Mouse (Mus musculus) embryo, embryonic 9.5 days (tissue): ENCODE data around the gene Tns2.
"Not testable (repeated sequence)": the region's sequence is repeated elsewhere in the genome, so short reads cannot be mapped to it uniquely, and the experiment has no call there.

Experiments used
- DNase-seq: peaks from one replicate; pipeline ENCODE4 v3.0.0-alpha.2; 2017; ENCODE audit errors: extremely low spot score

The Tns2 gene

DNA sequence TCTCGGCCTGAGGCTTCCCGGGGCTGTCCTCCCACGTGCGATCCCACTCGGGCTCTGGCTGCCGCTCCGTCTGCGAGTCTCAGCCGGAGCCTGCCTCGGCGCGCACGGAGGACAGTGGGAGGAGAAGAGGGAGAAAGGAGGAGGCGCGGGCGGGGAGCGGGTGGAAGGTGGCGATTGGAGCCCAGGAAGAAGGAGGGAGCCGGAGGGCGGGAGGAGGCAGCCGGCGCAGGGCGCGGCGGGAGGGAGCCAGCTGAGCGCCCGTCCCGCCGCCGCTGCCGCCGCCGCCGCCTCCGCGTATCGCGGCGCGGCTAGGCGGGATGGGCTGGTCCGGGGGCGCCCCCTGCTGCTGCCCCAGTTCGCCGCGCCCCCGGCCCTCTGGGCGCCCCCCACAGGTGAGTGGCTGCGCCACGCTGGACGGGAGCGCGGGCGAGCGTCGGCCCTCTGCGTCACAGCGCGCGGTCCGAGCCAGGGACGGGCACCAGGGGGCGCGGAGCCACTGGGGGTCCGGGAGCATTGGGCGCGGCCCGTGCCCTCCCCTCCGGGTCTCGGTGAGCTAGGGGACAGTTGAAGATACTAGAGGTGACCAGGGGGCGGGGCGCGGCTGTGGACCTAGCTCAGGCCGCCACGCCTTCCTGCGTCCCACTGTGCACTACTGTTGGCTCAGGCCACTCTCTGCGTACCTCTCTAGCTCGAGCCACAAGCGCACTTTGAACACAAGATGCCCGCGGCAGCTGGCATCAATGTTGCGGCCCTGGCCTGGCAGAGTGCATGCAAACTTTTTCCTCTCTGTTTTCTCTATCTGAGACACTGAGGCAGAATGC lies at the start of gene Tns2:
Gene Tns2, plus strand, starts transcription at position 253 of the 821 bp plus-strand sequence.
- DNase-seq = peak; percentile 80

GRCm38 (mm10) chr15:102051920-102052683 lies 48.1 kb upstream of the Tns2 start:
- DNase-seq = peak; percentile 81

DNA sequence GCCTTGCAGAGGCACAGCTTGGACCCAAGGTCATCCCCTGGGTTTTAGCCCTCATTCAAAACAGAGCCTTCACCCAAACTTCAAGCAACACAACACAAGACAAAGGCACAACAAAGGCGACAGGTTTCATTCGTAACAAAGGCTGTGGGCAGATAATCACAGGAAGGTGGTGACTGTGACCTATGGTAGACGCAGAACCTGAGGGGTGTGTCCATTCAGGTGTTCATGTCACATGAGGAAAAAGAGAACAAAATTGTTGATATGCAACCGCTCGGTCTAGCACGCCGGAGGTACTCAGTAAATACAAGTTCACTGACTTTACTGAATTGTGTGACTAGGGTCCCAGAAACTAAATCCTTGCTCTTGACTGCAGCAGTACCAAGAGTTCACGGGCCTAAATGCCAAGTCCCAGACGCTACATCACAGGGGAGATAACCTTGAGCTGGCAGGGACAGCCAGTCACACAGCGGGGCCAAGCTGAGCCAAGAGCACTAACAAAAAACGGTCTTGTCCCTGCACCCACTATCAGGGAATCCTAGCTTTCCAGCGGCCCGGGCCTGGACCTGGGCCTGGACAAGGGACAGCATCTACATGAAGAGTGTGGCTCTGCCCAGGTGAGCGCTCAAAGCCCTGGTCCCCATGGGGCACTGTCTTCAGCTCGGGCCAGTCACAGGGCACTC lies 43.6 kb upstream of the Tns2 start:
- DNase-seq = no peak

- peak; percentile 89 for DNase-seq
Observed at GRCm38 (mm10) chr15:102065661-102066325, 34.4 kb upstream of the Tns2 start.

DNA sequence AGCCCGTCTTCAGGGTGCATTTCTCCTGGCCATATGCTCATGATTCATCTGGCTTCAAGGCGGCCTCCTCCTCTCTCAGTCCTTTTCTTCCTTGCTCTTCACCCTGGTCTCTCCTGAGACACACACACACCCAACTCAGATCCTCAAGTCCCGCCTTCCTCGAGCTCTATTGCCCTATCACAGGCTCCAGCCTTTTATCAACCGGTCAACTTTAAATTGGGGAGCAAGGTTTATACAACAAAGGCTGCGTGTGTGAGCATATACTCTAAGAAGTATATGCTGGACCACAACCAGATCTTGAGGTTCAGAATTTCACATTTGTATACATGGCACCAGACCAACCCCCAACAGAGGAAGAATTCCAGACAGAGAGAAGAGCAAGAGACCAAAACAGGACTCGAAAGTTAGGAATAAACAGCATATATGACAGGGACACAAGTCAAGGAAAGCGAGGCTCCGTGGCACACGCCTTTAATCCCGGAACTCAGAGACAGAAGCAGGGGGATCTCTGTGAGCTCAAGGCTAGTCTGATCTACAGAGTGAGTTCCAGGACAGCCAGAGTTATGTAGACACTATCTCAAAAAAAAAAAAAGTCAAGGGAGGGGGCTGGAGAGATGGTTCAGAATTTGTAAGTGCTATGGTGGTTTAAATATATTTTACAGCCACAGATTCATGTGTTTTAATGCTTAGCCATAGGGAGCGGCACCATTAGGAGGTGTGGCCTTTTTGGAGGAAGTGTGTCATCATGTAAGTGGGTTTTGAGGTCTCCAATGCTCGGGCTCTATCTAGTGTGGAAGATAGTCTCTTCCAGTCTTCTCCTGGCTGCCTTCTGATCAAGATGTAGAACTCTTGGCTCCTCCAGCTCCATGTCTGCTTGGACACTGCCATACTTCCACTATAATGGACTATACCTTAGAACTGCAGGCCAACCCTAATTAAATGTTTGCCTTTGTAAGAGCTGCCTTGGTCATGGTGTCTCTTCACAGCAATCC lies 29.4 kb upstream of the Tns2 start:
- no peak for DNase-seq

DNA sequence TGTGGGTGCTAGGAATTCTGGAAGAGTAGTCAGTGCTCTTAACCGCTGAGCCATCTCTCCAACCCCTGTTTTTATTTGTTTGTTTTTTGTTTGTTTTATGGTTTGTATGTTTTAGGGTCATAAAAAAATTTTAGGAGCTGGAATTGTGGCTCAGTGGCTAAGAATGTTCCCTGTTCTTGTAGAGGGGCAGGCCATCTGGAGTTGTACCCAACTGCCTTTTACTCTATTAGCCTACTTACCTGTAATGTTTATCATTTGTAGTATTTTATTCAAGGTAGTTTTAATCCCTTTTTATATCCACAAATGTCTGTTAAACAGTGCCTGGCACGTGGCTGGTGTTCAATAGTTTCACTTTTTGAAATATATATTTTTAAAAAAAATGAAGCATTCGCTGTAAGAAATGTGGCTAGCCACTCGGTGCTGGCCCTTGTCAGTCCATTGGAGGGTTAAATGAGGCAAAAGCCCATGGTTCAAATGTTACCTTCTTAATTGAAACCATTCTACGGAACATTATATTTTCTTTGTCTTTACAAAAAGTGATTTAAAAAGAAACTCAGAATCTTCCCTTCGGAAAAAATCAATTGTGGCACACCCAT lies 27.2 kb upstream of the Tns2 start:
- DNase-seq = no peak

DNA sequence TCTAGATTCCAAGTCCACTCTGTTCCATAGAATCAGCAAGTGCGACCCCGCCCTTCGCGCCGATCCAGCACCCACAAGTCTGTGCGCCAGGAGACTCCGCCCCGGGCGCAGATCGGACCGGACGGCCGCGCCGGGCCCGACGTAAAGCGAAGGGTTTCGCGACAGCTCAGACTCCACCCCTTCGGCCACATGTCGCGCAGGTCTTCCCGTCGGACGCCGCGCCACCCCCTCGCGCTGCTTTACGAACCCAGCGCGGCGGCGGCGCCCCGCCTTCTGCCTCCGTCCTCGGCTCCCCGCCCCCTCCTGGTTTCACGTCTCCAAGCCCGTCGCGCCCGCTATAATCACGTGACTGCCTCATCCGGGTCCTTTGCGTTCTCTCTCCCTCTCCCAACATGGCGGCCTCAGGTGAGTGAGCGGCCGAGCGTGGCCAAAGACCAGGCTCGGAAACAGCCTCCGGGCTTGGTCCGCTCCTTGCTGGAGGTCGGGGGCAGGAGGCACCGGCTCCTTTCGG lies 26.6 kb upstream of the Tns2 start, which contains the start of gene Eif4b:
Gene Eif4b, plus strand, starts transcription at position 215 of the 511 bp plus-strand sequence.
- DNase-seq = peak; percentile 98

DNA sequence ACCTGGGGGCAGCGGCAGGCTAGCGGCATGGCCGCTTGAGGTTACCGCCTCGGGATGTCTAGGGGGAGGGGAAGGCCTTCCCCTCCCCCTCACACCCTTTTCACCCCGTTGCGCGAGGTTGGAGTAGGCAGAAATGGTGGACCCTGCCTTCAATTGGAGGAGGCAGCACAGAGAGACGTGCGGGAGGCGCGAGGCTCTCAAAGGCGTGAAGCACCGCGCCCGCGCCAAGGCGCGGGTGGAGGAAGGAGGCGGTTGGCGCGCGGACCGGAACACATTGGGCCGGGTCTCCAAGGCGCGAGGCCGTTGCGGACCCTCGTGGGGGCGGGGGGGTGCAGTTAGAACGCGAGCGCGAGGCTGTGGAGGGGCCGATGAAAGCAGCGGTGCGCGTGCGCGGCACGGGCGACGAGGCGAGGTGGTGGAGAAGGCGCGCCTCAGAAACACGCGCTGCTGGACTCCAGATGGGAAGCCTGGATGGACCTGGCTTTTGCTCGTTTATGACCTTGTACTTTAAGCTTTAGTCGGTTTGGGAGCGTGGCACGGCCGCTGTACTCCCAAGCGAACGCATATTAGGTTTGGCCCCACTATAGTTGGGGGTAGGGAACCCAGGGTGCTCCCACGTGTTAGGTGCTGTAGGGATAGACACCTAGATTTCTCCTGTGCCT lies 26.0 kb upstream of the Tns2 start:
- DNase-seq = peak; percentile 76

DNA sequence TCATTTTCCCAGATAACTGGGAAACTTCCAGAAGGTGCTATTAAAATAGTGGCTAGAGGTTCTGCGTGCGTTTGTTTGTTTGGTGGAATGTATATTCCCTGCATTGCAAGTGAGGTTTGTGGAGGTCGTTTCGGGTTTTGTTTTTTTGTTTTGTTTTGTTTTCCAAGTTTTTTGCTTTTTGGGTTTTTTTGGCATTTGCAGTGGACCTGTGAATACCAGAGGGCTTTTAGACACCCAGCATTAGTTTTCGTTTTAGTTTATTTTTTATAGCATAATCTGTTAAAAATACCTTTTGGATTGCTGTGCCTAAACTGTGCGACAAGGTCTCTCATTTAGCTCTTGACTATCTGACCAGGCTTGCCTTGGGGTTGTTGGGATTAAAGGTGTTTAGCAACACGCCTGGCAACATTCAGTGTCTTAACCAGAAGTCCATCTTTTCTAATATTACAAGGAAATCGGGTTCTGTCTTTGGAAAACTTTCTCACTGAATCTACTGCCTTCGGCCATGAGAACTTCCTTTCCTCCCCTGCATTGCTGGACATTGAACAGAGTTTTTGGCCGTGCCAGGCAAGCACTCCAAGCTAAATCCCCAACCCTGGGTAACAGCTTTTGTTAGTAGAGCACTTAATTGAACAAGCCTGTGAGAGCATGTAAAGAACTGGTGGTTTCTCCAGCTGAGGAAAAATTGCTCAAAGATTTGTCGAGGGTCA lies 25.2 kb upstream of the Tns2 start:
- no peak for DNase-seq

DNA sequence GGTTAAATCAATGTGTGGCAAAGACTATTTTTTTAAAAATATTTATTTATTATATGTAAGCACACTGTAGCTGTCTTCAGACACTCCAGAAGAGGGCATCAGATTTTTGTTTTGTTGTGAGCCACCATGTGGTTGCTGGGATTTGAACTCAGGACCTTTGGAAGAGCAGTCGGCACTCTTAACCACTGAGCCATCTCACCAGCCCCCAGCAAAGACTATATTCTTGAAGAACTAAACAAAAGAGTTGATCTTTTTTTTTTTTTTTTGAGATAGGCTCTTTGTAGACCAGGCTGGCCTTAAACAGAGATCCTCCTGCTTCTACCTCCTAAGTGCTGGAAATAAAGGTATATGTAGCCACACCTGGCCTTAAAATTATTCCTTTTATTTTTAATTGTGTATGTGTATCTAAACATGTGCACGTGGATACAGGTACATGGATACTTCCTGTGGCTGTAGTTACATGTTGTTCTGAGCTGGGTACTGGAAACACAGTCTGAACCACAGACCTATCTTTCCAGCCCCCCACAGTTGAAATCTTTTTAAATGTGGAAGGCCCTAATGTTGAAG lies 23.0 kb upstream of the Tns2 start:
- no peak for DNase-seq

- no peak for DNase-seq
Observed at GRCm38 (mm10) chr15:102079221-102079620, 21.0 kb upstream of the Tns2 start.

DNA sequence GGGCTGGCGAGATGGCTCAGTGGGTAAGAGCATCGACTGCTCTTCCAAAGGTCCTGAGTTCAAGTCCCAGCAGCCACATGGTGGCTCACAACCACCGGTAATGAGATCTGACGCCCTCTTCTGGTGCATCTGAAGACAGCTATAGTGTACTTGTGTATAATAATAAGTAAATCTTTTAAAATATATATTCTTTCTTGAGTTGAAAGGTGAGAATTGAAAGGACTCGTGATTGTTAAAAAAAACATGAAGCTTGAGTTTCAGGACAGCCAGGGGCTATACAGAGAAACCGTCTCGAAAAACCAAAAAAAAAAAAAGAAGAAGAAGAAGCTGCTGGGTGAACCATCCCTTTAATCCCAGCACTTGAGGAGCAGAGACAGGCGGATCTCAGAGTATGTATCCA lies 20.3 kb upstream of the Tns2 start:
- DNase-seq = not testable (repeated sequence)

- DNase-seq = no peak
Observed at GRCm38 (mm10) chr15:102080429-102080828, 19.8 kb upstream of the Tns2 start.

- DNase-seq = no peak
Observed at GRCm38 (mm10) chr15:102082148-102082547, 18.1 kb upstream of the Tns2 start.

- no peak for DNase-seq
Observed at GRCm38 (mm10) chr15:102083028-102083427, 17.2 kb upstream of the Tns2 start.

GRCm38 (mm10) chr15:102089914-102090585 lies 10.2 kb upstream of the Tns2 start:
- no peak for DNase-seq

DNA sequence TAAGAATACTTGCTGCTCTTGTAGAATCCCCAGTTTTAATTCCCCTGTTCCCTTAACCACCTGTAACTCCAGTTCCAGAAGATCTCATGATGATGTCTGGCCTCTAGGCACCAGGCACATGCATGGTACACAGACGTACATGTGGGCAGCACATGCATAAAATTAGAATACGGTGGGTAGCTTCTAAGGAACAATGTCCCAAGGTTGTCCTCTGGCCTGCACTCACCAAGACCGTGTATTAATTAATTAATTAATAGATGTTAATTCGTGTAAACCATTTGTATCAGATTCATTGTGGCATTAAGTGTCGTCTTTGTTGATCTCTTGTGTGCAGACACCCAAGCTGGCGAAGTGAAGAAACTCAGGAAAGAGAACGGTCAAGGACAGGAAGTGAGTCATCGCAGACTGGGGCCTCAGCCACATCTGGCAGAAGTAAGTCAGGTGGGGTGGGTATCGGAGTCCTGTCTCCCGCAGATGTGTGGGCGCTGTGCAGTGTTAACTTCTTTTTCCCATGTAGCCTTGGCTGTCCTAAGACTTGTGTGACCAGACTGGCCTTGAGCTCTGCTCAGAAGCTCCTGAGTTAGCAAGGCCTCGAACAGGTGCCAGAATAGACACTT lies 9.0 kb upstream of the Tns2 start:
- no peak for DNase-seq
